Mouse (Mus musculus): Measurements from ENCODE around the gene Ptpa. TPM values are rescaled to one million over a fixed set of nuclear protein-coding genes. Genes with fewer than 3 reads are reported as not detected.
A peak's percentile ranks its signal among the peaks of the same experiment; 100 is the strongest.
"Not testable (repeated sequence)": the region's sequence is repeated elsewhere in the genome, so short reads cannot be mapped to it uniquely, and the experiment has no call there.

The Ptpa gene
- polyA plus RNA-seq, 1 experiment from 2014 or later, result 177 TPM

DNA sequence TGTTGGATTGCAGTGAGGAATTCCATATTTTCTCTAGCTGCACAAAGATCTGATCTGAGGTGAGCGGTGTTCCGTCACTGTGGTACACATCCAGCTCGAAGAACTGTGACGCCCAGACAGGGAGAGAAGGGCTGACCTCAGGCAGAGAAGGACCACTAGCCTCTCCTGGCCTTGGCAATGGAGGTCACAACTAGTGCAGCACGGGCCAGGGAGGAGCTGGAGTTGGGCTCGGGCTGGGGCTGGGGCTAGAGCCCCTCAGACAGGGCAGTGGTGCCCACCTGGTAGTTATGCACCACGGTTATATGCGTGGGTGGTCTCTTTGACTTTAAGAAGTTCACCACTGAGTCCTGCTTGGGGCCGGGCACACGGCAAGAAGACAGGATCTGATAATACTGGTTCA lies 8.1 kb upstream of the Ptpa start:
- Histone ChIP-seq H3K27ac (no peak overlapping the region), H3K36me3 (peaks cover 71% of the 10 kb centered on the region), H3K27me3 (ENCODE audit: low read depth, poor library complexity, severe bottlenecking) (no peaks in the 10 kb centered on the region), H3K4me3 (no peak overlapping the region), H3K9me3 (replicated peaks) (no peaks in the 10 kb centered on the region), H3K4me1 (0 out of 2 replicates have a peak, but pooled peaks cover 8% of the 10 kb centered on the region)
- 92% methylated on average over 10 of the region's 10 CpGs for WGBS
- DNase-seq (ENCODE audit: low spot score), result no peak

DNA sequence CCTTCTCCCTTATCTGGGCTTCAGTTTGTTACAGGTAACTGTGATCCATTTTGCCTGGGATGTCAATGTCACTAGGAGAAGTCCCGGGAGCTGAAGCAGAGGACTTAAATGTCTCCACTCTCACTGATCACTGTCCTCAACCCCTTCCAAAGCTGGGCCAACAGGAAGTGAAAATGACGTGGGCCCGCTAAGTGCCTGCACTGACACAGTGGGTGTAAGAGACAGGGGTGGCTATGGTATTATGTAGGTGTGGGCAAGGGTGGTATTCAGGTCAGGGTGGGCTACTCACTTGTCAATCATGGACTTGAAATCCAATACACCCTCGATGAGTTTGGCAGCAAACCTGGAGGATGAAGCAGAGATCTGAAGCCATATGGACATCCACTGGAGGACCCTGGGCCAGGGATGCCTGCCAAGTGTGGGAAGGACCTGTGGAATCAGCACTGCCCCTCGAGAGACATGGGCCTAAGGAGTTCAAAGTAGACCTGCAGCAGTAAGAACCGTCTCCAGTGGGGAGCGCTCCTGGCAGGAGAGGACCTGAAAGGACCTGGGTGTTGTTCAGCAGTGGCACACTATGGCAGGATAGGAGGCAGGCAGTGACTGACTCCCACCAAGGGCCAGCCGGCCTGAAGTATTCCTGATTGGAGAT lies 7.3 kb upstream of the Ptpa start:
- no peaks in the 10 kb centered on the region for H3K9me3 ChIP-seq (replicated peaks)
- 0 out of 2 replicates have a peak, but pooled peaks cover 3% of the 10 kb centered on the region for H3K27me3 ChIP-seq (ENCODE audit: low read depth, poor library complexity, severe bottlenecking)
- H3K4me1 ChIP-seq, result 0 out of 2 replicates have a peak, but pooled peaks cover 8% of the 10 kb centered on the region
- no peak overlapping the region for H3K27ac ChIP-seq
- no peak for DNase-seq (ENCODE audit: low spot score)
- no peak overlapping the region for H3K4me3 ChIP-seq
- H3K36me3 ChIP-seq, result peaks cover 63% of the 10 kb centered on the region
- 84% methylated on average over 8 of the region's 8 CpGs for WGBS

- no peak for DNase-seq (ENCODE audit: low spot score)
- Histone ChIP-seq H3K9me3 (replicated peaks) (no peaks in the 10 kb centered on the region), H3K27ac (no peak overlapping the region), H3K36me3 (peaks cover 56% of the 10 kb centered on the region), H3K4me1 (peaks cover 13% of the 10 kb centered on the region), H3K4me3 (no peak overlapping the region), H3K27me3 (ENCODE audit: low read depth, poor library complexity, severe bottlenecking) (peaks cover 14% of the 10 kb centered on the region)
- 85% methylated on average over 5 of the region's 5 CpGs for WGBS
These were observed 6.2 kb upstream of the Ptpa start for GRCm38 (mm10) chr2:30409454-30410176.

DNA sequence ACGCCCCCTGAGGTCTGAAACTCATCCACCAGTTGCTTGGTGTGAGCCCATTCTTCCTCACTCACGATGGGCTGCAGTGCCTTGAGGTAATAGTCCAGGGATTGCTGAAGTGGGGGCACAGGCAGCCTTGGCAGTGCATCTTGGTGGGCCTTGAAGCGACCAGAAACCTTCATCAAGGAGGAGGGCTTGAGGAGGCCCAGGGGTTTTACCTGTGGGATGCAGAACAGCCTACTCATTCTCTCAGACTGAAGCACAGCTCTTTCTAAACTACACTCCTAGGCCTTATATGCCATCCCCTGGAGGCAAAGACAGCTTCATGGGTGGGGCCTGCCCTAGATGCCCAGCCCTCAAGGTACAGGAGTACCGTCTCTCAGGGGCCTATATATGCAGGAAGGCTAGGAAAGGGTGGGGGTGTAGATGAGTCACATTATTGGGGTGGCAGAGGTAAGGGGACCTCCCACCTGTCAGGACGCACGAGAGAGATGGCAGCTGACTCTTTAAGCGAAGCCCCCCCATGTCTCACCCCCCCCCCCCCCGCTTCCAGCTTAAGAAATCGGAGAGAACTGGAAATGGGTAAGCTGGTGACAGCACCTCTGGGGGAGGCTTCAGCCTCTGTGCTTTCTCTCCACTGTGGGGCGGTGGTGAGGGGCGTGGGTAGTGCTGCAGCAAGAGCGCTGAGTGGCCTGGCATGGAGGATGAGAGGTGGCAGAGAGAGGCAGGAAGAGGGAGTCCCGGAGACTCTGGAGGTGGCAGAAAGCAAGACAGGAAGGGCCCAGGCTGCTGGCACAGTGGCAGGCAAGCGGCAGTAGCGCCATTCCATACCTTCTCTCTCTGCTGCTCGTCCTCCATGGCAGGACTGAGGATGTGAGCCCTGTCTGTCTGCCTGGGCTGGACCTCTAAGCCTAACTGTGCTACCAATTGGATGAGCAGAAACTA lies 2.5 kb upstream of the Ptpa start:
- 81% methylated on average over 16 of the region's 16 CpGs for WGBS
- Histone ChIP-seq H3K27ac (no peak overlapping the region), H3K27me3 (ENCODE audit: low read depth, poor library complexity, severe bottlenecking) (peaks cover 16% of the 10 kb centered on the region), H3K9me3 (replicated peaks) (no peaks in the 10 kb centered on the region), H3K4me1 (peaks cover 28% of the 10 kb centered on the region), H3K4me3 (no peak overlapping the region), H3K36me3 (peaks cover 20% of the 10 kb centered on the region)
- DNase-seq (ENCODE audit: low spot score), result no peak

DNA sequence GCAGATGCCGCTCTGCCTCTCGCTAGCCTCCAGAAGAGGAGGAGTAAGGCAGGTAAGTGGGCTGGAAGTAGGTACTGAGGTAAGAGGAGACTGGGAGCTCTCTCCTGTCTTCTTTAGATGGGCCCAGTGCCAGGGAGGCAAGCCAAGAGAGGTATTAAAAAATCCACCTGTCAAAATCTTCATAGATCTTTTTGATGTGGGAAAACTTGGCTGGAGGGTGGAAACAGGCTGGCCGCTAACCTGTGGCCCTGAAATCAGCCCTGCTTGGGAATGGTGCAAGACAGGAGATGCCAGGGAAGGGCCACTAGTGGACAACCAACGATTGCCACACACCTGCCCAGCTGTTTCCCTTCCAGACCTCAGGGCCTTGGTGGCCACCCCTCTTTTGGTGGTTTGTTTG lies 1.7 kb upstream of the Ptpa start:
- Histone ChIP-seq H3K27ac (no peak overlapping the region), H3K4me1 (peaks cover 36% of the 10 kb centered on the region), H3K27me3 (ENCODE audit: low read depth, poor library complexity, severe bottlenecking) (peaks cover 16% of the 10 kb centered on the region), H3K9me3 (replicated peaks) (no peaks in the 10 kb centered on the region), H3K36me3 (peaks cover 12% of the 10 kb centered on the region), H3K4me3 (peak overlapping the region; percentile 83)
- no peak for DNase-seq (ENCODE audit: low spot score)
- WGBS, result 84% methylated on average over 4 of the region's 4 CpGs

DNA sequence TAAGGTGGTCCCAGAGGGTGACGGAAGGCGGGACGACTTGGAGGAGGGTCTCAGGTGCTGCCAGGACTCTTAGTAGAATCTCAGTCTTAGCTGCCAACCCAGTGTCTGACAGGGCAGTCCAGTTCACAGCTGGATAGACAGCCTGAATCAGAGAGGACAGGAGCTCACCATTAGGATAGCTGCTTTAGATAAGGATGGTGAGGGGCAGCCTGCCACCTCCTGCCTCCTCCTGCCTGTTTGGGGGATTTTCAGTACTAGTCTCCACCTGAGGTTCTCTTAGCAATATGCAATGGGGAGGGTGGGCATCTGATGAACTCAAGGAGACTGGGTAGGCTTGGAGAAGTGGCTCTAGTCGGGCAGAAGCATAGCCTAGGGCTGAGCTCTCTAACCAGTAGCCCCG lies 1.2 kb upstream of the Ptpa start:
- Histone ChIP-seq H3K27ac (peak overlapping the region; percentile 98; the same call in 1 of the 2 replicates), H3K27me3 (ENCODE audit: low read depth, poor library complexity, severe bottlenecking) (peaks cover 16% of the 10 kb centered on the region), H3K36me3 (peaks cover 8% of the 10 kb centered on the region), H3K4me1 (peaks cover 40% of the 10 kb centered on the region), H3K4me3 (peak overlapping the region; percentile 83), H3K9me3 (replicated peaks) (no peaks in the 10 kb centered on the region)
- WGBS, result 52% methylated on average over 5 of the region's 5 CpGs
- no peak for DNase-seq (ENCODE audit: low spot score)

DNA sequence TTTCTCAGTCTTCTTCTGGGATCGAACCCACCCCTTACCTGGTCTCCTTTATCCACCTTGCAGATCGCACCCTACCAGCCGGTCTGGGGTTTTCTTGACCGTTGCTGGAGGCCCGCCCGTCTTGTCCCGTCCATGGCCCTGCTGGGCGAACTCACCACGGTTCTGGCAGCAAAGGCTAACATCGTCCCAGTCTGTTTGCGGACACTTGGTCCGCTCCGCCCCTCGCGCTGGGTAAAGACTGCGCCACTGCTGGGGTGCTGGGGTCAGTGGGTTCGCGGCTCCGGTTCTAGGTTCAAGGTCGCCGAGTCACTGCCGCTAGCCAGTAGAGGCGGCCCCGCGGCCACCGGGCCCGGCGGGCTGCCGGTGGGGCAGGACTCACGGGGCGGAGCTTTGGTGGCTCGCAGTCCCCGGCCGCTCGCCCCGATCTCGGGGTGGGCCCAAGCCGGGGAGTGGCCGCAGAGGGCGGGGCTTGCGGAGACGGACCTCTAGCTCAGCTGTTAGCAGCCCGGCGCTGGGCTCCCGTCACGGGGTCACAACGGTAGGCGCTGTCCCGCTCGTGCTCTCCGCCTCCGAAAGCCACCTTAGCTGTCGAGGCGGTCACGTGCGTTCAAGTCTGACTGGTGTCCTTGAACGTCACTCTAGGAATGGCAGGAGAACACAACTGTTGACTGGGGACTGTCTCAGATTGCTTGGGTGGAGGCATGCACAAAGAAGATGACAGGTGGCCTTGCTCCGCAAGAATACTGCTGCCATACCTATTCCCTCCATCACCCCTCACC lies 493 bp upstream of the Ptpa start, which contains the start of gene Crat:
TSS of gene Crat (minus strand) at position 657 of the 779 bp plus-strand sequence.
- Histone ChIP-seq H3K27me3 (ENCODE audit: low read depth, poor library complexity, severe bottlenecking) (peaks cover 16% of the 10 kb centered on the region), H3K9me3 (replicated peaks) (no peaks in the 10 kb centered on the region), H3K27ac (peak within 1 kb of the TSS; percentile 98), H3K36me3 (peaks cover 4% of the 10 kb centered on the region; the same call in 1 of the 2 replicates), H3K4me3 (peak within 1 kb of the TSS; percentile 83), H3K4me1 (peaks cover 43% of the 10 kb centered on the region)
- 1% methylated on average over 58 of the region's 58 CpGs for WGBS
- peak; percentile 87 for DNase-seq (ENCODE audit: low spot score)

DNA sequence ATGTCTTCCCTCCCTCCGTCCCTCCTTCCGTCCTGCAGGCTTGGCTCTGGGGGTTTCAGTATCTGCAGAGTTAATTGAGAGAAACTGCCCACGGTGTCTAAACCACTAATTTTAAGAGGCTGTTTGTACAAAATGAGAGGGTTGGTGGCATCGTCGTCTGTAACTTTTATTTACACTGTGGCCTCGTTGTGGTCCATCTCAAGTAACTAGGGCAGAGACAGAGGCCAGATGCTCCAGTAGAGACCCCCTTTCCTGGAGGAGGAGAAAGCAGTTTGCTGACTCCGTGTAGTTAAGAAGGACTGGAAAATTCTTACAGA lies 768 bp downstream of the Ptpa start:
- Histone ChIP-seq H3K4me3 (peak overlapping the region; percentile 83), H3K9me3 (replicated peaks) (no peaks in the 10 kb centered on the region), H3K27me3 (ENCODE audit: low read depth, poor library complexity, severe bottlenecking) (peaks cover 16% of the 10 kb centered on the region), H3K27ac (peak overlapping the region; percentile 98), H3K36me3 (no peaks in the 10 kb centered on the region; the same call in 1 of the 2 replicates), H3K4me1 (peaks cover 46% of the 10 kb centered on the region)
- under 1% methylated on average over 7 of the region's 7 CpGs for WGBS
- DNase-seq (ENCODE audit: low spot score), result no peak

GRCm38 (mm10) chr2:30417154-30417553 lies 1.3 kb downstream of the Ptpa start:
- H3K36me3 ChIP-seq; H3K9me3 ChIP-seq (replicated peaks); DNase-seq (ENCODE audit: low spot score); H3K27ac ChIP-seq: not testable (repeated sequence)
- Histone ChIP-seq H3K4me3 (peak overlapping the region; percentile 83), H3K27me3 (ENCODE audit: low read depth, poor library complexity, severe bottlenecking) (peaks cover 16% of the 10 kb centered on the region), H3K4me1 (peaks cover 46% of the 10 kb centered on the region)
- WGBS, result 85% methylated on average over 6 of the region's 6 CpGs

GRCm38 (mm10) chr2:30417595-30418165 lies 1.8 kb downstream of the Ptpa start:
- Histone ChIP-seq H3K27me3 (ENCODE audit: low read depth, poor library complexity, severe bottlenecking) (peaks cover 16% of the 10 kb centered on the region), H3K36me3 (peaks cover 3% of the 10 kb centered on the region), H3K4me3 (peak overlapping the region; percentile 36; the same call in 1 of the 2 replicates), H3K9me3 (replicated peaks) (no peaks in the 10 kb centered on the region), H3K4me1 (peaks cover 46% of the 10 kb centered on the region), H3K27ac (peak overlapping the region; percentile 77)
- 84% methylated on average over 5 of the region's 5 CpGs for WGBS
- DNase-seq (ENCODE audit: low spot score), result no peak

- no peak for DNase-seq (ENCODE audit: low spot score)
- no peaks in the 10 kb centered on the region for H3K9me3 ChIP-seq (replicated peaks)
- WGBS, result 70% methylated on average over 6 of the region's 6 CpGs
- peaks cover 46% of the 10 kb centered on the region for H3K4me1 ChIP-seq
- H3K27me3 ChIP-seq (ENCODE audit: low read depth, poor library complexity, severe bottlenecking), result peaks cover 16% of the 10 kb centered on the region
- H3K36me3 ChIP-seq, result peaks cover 6% of the 10 kb centered on the region
- H3K4me3 ChIP-seq, result peak overlapping the region; percentile 36
- peak overlapping the region; percentile 77 for H3K27ac ChIP-seq
These were observed 2.4 kb downstream of the Ptpa start for GRCm38 (mm10) chr2:30418259-30418658.

DNA sequence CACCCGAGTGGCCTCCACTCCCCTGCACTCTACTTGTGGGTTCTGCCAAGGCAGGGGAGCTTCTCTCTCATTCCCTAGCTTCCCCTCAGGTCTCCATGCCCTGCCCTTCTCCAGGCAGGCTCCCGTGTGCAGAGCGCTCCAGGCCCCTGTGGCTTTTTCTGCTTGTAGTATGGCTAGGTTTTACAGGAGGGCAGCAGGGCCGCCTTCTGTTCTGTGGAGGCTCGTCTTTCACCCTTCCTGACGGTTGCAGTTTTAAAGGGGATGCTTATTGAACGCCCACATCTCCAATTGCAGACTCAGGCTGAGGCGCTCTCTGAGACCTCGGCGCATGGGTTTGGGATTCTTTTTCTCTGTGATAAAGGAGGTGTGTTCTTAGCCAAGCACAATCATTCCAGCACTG lies 3.3 kb downstream of the Ptpa start:
- peak overlapping the region; percentile 77 for H3K27ac ChIP-seq
- peak overlapping the region; percentile 36 for H3K4me3 ChIP-seq
- no peaks in the 10 kb centered on the region for H3K9me3 ChIP-seq (replicated peaks)
- whole genome bisulfite sequencing, result 21% methylated on average over 10 of the region's 10 CpGs
- H3K36me3 ChIP-seq, result peaks cover 9% of the 10 kb centered on the region
- DNase-seq (ENCODE audit: low spot score), result no peak
- H3K27me3 ChIP-seq (ENCODE audit: low read depth, poor library complexity, severe bottlenecking), result peaks cover 7% of the 10 kb centered on the region
- peaks cover 46% of the 10 kb centered on the region for H3K4me1 ChIP-seq
